Comparison of ENCODE assay signal across 17 mouse cellular contexts in the genomic region with DNA sequence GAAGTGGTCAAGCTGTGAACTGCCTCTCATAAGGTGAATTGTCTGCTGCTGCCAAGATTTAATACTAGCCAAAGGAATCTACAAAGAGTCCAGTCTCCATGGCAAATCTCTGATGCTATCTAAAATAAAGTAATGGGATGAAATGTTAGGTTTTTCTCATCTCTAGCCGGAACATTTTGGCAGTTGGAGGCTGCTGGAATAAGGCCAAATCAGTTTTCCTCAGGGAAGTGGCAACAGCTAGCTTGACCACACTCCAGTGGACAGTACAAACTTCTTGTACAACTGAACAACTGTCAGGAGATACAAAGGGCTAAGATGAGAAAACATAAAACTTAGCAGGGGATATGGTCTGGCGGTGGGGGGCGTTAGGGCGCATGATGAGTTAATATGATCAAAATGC.
A peak's percentile ranks its signal among the peaks of the same experiment; 100 is the strongest.
DNase-seq lines count a peak whose midpoint lies in the region; ATAC-seq and TF ChIP-seq lines count a peak whose summit lies in the region.
"Had no signal": no experiment of that assay in that cellular context is flagged by ENCODE, and none has a peak within 500 bp of the region (broad histone marks: within the 10 kb centered on the region; RNA-seq: fewer than 3 reads in every experiment).

No protein-coding gene starts in this region.

- H3K9me3 ChIP-seq in hindbrain, postnatal 0 days (ENCODE audit: low read length): no peaks in the 10 kb centered on the region
- no peaks in the 10 kb centered on the region for H3K9me3 ChIP-seq in hindbrain, embryonic 12.5 days (replicated peaks)
- no peaks in the 10 kb centered on the region for H3K9me3 ChIP-seq in midbrain, embryonic 12.5 days
- H3K9me3 ChIP-seq in midbrain, embryonic 15.5 days: no peaks in the 10 kb centered on the region
- H3K9me3 ChIP-seq: embryonic facial prominence, embryonic 12.5 days; forebrain, embryonic 15.5 days; hindbrain, embryonic 10.5 days; hindbrain, embryonic 15.5 days had no signal

- TF ChIP-seq CTCF in hindbrain, postnatal 0 days (IDR thresholded peaks at IDR 0.05; ENCODE audit: low read depth): no peak

- H3K4me3 ChIP-seq in hindbrain, postnatal 0 days (ENCODE audit: low read length): no peak overlapping the region
- no peak overlapping the region for H3K4me3 ChIP-seq in hindbrain, embryonic 12.5 days
- no peak overlapping the region for H3K4me3 ChIP-seq in midbrain, embryonic 12.5 days
- H3K4me3 ChIP-seq in midbrain, embryonic 15.5 days: no peak overlapping the region
- H3K4me3 ChIP-seq: embryonic facial prominence, embryonic 12.5 days; forebrain, embryonic 15.5 days; hindbrain, embryonic 10.5 days; hindbrain, embryonic 15.5 days had no signal

- DNase-seq in cerebellum, postnatal 10 days: peak; percentile 50 to 53
- no peak for DNase-seq in cerebellum, adult 11-12 months
- peak; percentile 52 for DNase-seq in hindbrain, postnatal 0 days (ENCODE audit: low spot score)
- DNase-seq: adrenal gland, postnatal 36 days; cerebellum, adult 8-10 months; cerebellum, postnatal 25 days; gastrocnemius, postnatal 10 days had no signal

- no peak overlapping the region for H3K27ac ChIP-seq in hindbrain, postnatal 0 days
- H3K27ac ChIP-seq in hindbrain, embryonic 12.5 days: no peak overlapping the region
- no peak overlapping the region for H3K27ac ChIP-seq in midbrain, embryonic 12.5 days (replicated peaks)
- no peak overlapping the region for H3K27ac ChIP-seq in midbrain, embryonic 15.5 days
- H3K27ac ChIP-seq: embryonic facial prominence, embryonic 12.5 days; forebrain, embryonic 15.5 days; hindbrain, embryonic 10.5 days; hindbrain, embryonic 15.5 days had no signal

- no peak overlapping the region for H3K4me2 ChIP-seq in hindbrain, postnatal 0 days (ENCODE audit: low read depth, low read length)
- H3K4me2 ChIP-seq in hindbrain, embryonic 12.5 days (replicated peaks): no peak overlapping the region
- H3K4me2 ChIP-seq in midbrain, embryonic 12.5 days (replicated peaks): no peak overlapping the region
- H3K4me2 ChIP-seq in midbrain, embryonic 15.5 days: no peak overlapping the region
- H3K4me2 ChIP-seq: embryonic facial prominence, embryonic 12.5 days; forebrain, embryonic 15.5 days; hindbrain, embryonic 15.5 days had no signal

- ATAC-seq in hindbrain, postnatal 0 days: no peak
- no peak for ATAC-seq in hindbrain, embryonic 12.5 days (ENCODE audit: low FRiP score)
- ATAC-seq in midbrain, embryonic 12.5 days (ENCODE audit: low FRiP score, low read depth): no peak
- no peak for ATAC-seq in midbrain, embryonic 15.5 days (replicated peaks)
- ATAC-seq: forebrain, embryonic 15.5 days; inflammation-experienced regulatory T-cells, adult 6 months; intestine, postnatal 0 days had no signal

- H3K27me3 ChIP-seq in hindbrain, postnatal 0 days (ENCODE audit: insufficient read depth, low read length): no peaks in the 10 kb centered on the region
- no peaks in the 10 kb centered on the region for H3K27me3 ChIP-seq in hindbrain, embryonic 12.5 days
- H3K27me3 ChIP-seq in midbrain, embryonic 12.5 days: no peaks in the 10 kb centered on the region
- no peaks in the 10 kb centered on the region for H3K27me3 ChIP-seq in midbrain, embryonic 15.5 days (replicated peaks)
- H3K27me3 ChIP-seq: CH12.LX; embryonic facial prominence, embryonic 12.5 days; hindbrain, embryonic 15.5 days had no signal

- no peaks in the 10 kb centered on the region for H3K4me1 ChIP-seq in hindbrain, postnatal 0 days (ENCODE audit: insufficient read depth, low read length)
- H3K4me1 ChIP-seq in hindbrain, embryonic 12.5 days: no peaks in the 10 kb centered on the region
- H3K4me1 ChIP-seq in midbrain, embryonic 12.5 days: peaks cover 11% of the 10 kb centered on the region; the same call in 1 of the 2 replicates
- peaks cover 15% of the 10 kb centered on the region for H3K4me1 ChIP-seq in midbrain, embryonic 15.5 days
- H3K4me1 ChIP-seq: embryonic facial prominence, embryonic 12.5 days; forebrain, embryonic 15.5 days; hindbrain, embryonic 15.5 days had no signal

- 67% methylated on average over 4 of the region's 4 CpGs for WGBS in hindbrain, postnatal 0 days
- 82% methylated on average over 4 of the region's 4 CpGs for WGBS in hindbrain, embryonic 12.5 days
- WGBS in midbrain, embryonic 12.5 days: 90% methylated on average over 4 of the region's 4 CpGs
- WGBS in midbrain, embryonic 15.5 days: 87% methylated on average over 4 of the region's 4 CpGs

- H3K36me3 ChIP-seq in hindbrain, postnatal 0 days (ENCODE audit: insufficient read depth, low read length): no peaks in the 10 kb centered on the region
- no peaks in the 10 kb centered on the region for H3K36me3 ChIP-seq in hindbrain, embryonic 12.5 days
- no peaks in the 10 kb centered on the region for H3K36me3 ChIP-seq in midbrain, embryonic 12.5 days
- no peaks in the 10 kb centered on the region for H3K36me3 ChIP-seq in midbrain, embryonic 15.5 days (replicated peaks)
- H3K36me3 ChIP-seq: embryonic facial prominence, embryonic 12.5 days; forebrain, embryonic 15.5 days; hindbrain, embryonic 10.5 days; hindbrain, embryonic 15.5 days had no signal

- no peak overlapping the region for H3K9ac ChIP-seq in hindbrain, postnatal 0 days (replicated peaks; ENCODE audit: low read length)
- H3K9ac ChIP-seq in hindbrain, embryonic 12.5 days: no peak overlapping the region
- H3K9ac ChIP-seq in midbrain, embryonic 12.5 days (replicated peaks): 0 out of 2 replicates have a peak overlapping the region, but pooled peaks have one; percentile 28
- H3K9ac ChIP-seq in midbrain, embryonic 15.5 days: no peak overlapping the region
- H3K9ac ChIP-seq: embryonic facial prominence, embryonic 12.5 days; forebrain, embryonic 15.5 days; hindbrain, embryonic 15.5 days had no signal
